Mouse (Mus musculus): Measurements from ENCODE around the gene Gucy2e.

The Gucy2e gene

GRCm38 (mm10) chr11:69169313-69169712 lies 67.5 kb downstream of the Gucy2e start:
- DNase-seq, result no peak

All from spleen, adult 18-20 months (tissue).